Mouse (Mus musculus) liver, embryonic 16.5 days (tissue): ENCODE measurements around the gene Kmt5c. TPM values are rescaled to one million over a fixed set of nuclear protein-coding genes. Genes with fewer than 3 reads are reported as not detected.

Experiments
- ATAC-seq: fragments of 200-750 bp; cut with Nextera tagmentation; 2 replicates; pipeline ENCODE4 v1.8.0; 2017; ENCODE audit warnings: low read depth, mild to moderate bottlenecking, moderate number of reproducible peaks, moderate library complexity
- H3K27ac ChIP-seq: fragments of 300-500 bp; sonication (generic); 2 replicates; pipeline ENCODE4 v1.5.1; 2014; ENCODE audit warnings: mild to moderate bottlenecking, low read length
- H3K27me3 ChIP-seq: fragments of 300-500 bp; sonication (generic); 2 replicates; pipeline ENCODE4 v1.6.1; 2014; ENCODE audit warnings: low read depth, low read length, mixed read lengths; ENCODE audit not compliant: control insufficient read depth, insufficient read depth
- H3K36me3 ChIP-seq: fragments of 300-500 bp; sonication (generic); 2 replicates; pipeline ENCODE4 v1.6.1; 2014; ENCODE audit warnings: mild to moderate bottlenecking; ENCODE audit not compliant: control insufficient read depth, insufficient read depth
- H3K4me1 ChIP-seq: fragments of 300-500 bp; sonication (generic); 2 replicates; pipeline ENCODE4 v1.6.1; 2014; ENCODE audit warnings: low read depth, low read length, mixed read lengths; ENCODE audit not compliant: control insufficient read depth
- H3K4me2 ChIP-seq: fragments of 300-500 bp; sonication (generic); 2 replicates; pipeline ENCODE4 v1.6.1; 2014; ENCODE audit warnings: low read depth, low read length, mixed read lengths
- H3K4me3 ChIP-seq: fragments of 300-500 bp; sonication (generic); 2 replicates; pipeline ENCODE4 v1.5.1; 2014; ENCODE audit warnings: low read depth, mild to moderate bottlenecking, low read length
- H3K9ac ChIP-seq: fragments of 300-500 bp; sonication (generic); 2 replicates; pipeline ENCODE4 v1.6.1; 2014; ENCODE audit warnings: low read depth, low read length
- H3K9me3 ChIP-seq: fragments of 300-500 bp; sonication (generic); replicated peaks from 2 replicates; pipeline ENCODE4 v1.6.1; 2016; ENCODE audit warnings: low read length; ENCODE audit not compliant: control insufficient read depth
- WGBS: fragments of 180-500 bp; shearing (Covaris S2); extraction: QIAGEN DNeasy Blood & Tissue Kit; methylation state at CpG from one replicate; pipeline ENCODE4 v1.1.7; 2014; ENCODE audit not compliant: insufficient replicate concordance; 5-methylcytosine and 5-hydroxymethylcytosine counted together
- polyA plus RNA-seq: library from polyadenylated mRNA; unstranded; fragments of >200 nt; fragmentation: Nextera tagmentation; extraction: Ambion mirVana; gene quantifications from 2 replicates; pipeline ENCODE4 v1.2.1, GENCODE M21; 2015

Kmt5c gene
- polyA plus RNA-seq, 1 experiment from 2014 or later = 47.4 TPM

DNA sequence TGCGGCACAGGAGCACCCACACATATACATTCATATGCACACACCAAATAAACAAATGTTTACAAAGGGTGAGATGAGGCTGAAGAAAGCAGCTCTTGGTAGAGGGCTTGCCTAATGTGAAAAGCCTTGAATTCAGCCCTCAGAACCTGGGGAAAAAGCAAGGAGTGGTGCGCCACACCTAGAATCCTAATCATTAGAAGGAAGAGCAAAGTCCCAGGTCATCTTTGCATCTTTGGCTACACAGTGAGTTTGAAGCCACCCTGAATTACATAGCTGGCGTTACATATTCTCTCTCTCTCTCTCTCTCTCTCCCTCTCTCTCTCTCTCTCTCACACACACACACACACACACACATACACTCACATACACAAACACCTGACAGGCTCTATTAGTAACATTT lies 20.6 kb upstream of the Kmt5c start:
- no peak overlapping the region for H3K4me2 ChIP-seq
- H3K4me3 ChIP-seq = no peak overlapping the region
- H3K27me3 ChIP-seq = no peaks in the 10 kb centered on the region
- H3K4me1 ChIP-seq = peaks cover 3% of the 10 kb centered on the region; the same call in 1 of the 2 replicates
- no peak overlapping the region for H3K9ac ChIP-seq
- ATAC-seq = no peak
- no peaks in the 10 kb centered on the region for H3K36me3 ChIP-seq
- no peak overlapping the region for H3K27ac ChIP-seq
- H3K9me3 ChIP-seq = no peaks in the 10 kb centered on the region
- whole genome bisulfite sequencing = 75% methylated on average over 3 of the region's 3 CpGs

DNA sequence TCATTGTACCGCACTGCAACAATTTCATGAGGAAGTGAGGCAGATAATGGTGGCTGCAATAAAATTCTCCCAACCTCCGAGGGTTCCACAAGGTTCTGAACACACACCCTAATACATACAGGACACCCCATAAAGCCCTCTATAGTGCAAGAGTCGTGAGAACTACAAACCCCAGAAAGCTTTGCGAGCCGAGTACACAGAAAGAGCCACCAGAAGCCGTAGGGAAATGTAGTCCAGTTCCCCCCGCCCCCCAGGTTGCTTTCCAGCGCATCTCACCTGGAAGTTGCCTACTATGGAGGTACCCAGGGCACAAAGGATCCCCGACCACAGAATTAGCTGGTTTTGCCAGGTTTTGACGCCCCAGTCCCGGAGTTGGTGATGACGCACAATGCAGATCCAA lies 16.4 kb upstream of the Kmt5c start:
- Histone ChIP-seq H3K4me3 (peak overlapping the region; percentile 33), H3K27me3 (no peaks in the 10 kb centered on the region), H3K36me3 (no peaks in the 10 kb centered on the region), H3K4me1 (peaks cover 3% of the 10 kb centered on the region; the same call in 1 of the 2 replicates), H3K9me3 (no peaks in the 10 kb centered on the region), H3K9ac (no peak overlapping the region), H3K4me2 (peak overlapping the region; percentile 25), H3K27ac (no peak overlapping the region)
- 25% methylated on average over 12 of the region's 12 CpGs for WGBS
- ATAC-seq = no peak

DNA sequence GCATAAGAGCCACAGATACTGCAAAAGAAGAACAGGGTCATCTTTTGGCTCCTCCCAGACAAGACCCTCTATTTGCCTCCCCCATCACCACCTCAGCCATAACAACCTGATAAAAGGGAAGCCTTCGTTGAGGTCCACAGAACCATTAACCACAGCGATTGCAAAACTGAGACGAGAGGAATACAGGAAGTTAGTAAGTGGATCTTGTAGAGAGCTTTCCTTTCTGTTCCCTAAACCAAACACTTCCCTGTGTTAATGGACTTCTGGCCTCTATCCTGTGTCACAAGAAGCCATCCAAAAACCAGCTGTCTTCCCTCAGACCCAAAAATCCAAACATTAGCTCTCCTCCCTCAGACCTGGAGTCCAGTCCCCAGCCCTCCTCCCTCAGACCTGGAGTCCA lies 15.6 kb upstream of the Kmt5c start:
- H3K4me3 ChIP-seq = peak overlapping the region; percentile 33; the same call in 1 of the 2 replicates
- no peaks in the 10 kb centered on the region for H3K9me3 ChIP-seq
- no peaks in the 10 kb centered on the region for H3K36me3 ChIP-seq
- 0 out of 2 replicates have a peak, but pooled peaks have one; percentile 19 for ATAC-seq
- H3K4me2 ChIP-seq = peak overlapping the region; percentile 25; the same call in 1 of the 2 replicates
- H3K27me3 ChIP-seq = no peaks in the 10 kb centered on the region
- WGBS = 6% methylated on average over 3 of the region's 3 CpGs
- peaks cover 3% of the 10 kb centered on the region; the same call in 1 of the 2 replicates for H3K4me1 ChIP-seq
- no peak overlapping the region for H3K9ac ChIP-seq
- peak overlapping the region; percentile 51; the same call in 1 of the 2 replicates for H3K27ac ChIP-seq

DNA sequence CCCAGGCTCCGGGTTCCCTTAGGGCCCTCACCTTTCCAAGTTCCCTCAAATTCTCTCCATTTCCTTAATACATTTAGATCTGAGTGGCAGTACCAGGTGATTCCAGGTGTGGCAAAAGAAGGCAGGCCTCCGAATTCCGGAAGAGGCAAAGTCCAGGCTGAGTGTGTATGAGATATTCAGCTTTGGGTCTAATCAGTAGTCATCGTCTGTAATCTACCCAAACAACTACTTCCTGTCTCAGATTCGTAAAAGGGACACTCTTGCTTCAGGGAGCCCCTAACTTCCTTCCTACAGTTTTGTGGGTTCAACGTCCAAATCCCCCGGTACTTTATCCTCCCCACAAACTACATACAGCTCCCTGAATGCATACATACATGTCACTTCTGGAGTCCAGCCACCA lies 14.7 kb upstream of the Kmt5c start, which contains the start of gene Tmem150b:
TSS of gene Tmem150b (minus strand) at position 81 of the 400 bp plus-strand sequence.
- no peak within 1 kb of the TSS for H3K9ac ChIP-seq
- peaks cover 3% of the 10 kb centered on the region; the same call in 1 of the 2 replicates for H3K4me1 ChIP-seq
- H3K27me3 ChIP-seq = no peaks in the 10 kb centered on the region
- WGBS = 10% methylated on average over 7 of the region's 7 CpGs
- H3K9me3 ChIP-seq = no peaks in the 10 kb centered on the region
- H3K27ac ChIP-seq = peak within 1 kb of the TSS; percentile 51; the same call in 1 of the 2 replicates
- peak within 1 kb of the TSS; percentile 33; the same call in 1 of the 2 replicates for H3K4me3 ChIP-seq
- no peaks in the 10 kb centered on the region for H3K36me3 ChIP-seq
- ATAC-seq = no peak
- H3K4me2 ChIP-seq = peak within 1 kb of the TSS; percentile 25; the same call in 1 of the 2 replicates

- Histone ChIP-seq H3K4me1 (peaks cover 14% of the 10 kb centered on the region), H3K27me3 (no peaks in the 10 kb centered on the region), H3K9me3 (no peaks in the 10 kb centered on the region), H3K27ac (no peak overlapping the region), H3K4me2 (no peak overlapping the region), H3K9ac (no peak overlapping the region), H3K4me3 (no peak overlapping the region), H3K36me3 (no peaks in the 10 kb centered on the region)
- no peak for ATAC-seq
- WGBS = 55% methylated on average over 5 of the region's 5 CpGs
Measured at GRCm38 (mm10) chr7:4731090-4731489, 8.8 kb upstream of the Kmt5c start.

- Histone ChIP-seq H3K9me3 (no peaks in the 10 kb centered on the region), H3K4me3 (no peak overlapping the region), H3K27me3 (no peaks in the 10 kb centered on the region), H3K9ac (peak overlapping the region; percentile 4; the same call in 1 of the 2 replicates), H3K4me2 (peak overlapping the region; percentile 4; the same call in 1 of the 2 replicates), H3K36me3 (no peaks in the 10 kb centered on the region), H3K27ac (no peak overlapping the region), H3K4me1 (peaks cover 14% of the 10 kb centered on the region)
- ATAC-seq = peak; percentile 78
- WGBS = 23% methylated on average over 6 of the region's 6 CpGs
Measured at GRCm38 (mm10) chr7:4732968-4733392, 6.9 kb upstream of the Kmt5c start.

DNA sequence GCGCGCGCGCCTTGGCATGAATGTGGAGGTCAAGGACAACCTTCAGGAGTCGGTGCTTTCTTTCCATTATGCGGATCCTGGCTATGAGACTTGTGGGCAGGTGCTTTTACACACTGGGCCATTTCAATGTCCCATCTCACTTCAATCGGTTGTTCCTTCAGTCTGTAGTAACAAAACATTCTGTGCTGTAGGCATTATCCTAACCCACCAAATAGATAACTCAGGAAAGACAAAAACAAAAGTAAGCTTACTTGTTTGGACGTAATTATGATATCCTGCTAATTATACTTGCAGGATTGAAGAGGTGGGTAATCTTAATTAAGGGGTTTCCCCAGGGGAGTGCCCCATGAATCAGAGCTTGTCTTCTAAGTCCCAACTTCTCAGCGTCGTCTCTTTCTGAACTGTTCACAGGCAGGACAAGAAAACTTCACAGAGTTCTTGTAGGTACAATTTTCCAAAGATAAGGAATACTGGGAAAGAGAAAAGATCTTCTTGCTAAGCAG lies 823 bp upstream of the Kmt5c start:
- 52% methylated on average over 10 of the region's 10 CpGs for WGBS
- Histone ChIP-seq H3K4me2 (peak overlapping the region; percentile 91), H3K9ac (peak overlapping the region; percentile 46), H3K27me3 (no peaks in the 10 kb centered on the region), H3K4me1 (peaks cover 38% of the 10 kb centered on the region), H3K4me3 (peak overlapping the region; percentile 83), H3K9me3 (no peaks in the 10 kb centered on the region), H3K36me3 (no peaks in the 10 kb centered on the region), H3K27ac (peak overlapping the region; percentile 14; the same call in 1 of the 2 replicates)
- no peak for ATAC-seq

GRCm38 (mm10) chr7:4740309-4740727 lies 403 bp downstream of the Kmt5c start:
- under 1% methylated on average over 14 of the region's 14 CpGs for WGBS
- no peaks in the 10 kb centered on the region for H3K9me3 ChIP-seq
- peak overlapping the region; percentile 91 for H3K4me2 ChIP-seq
- H3K4me1 ChIP-seq = peaks cover 51% of the 10 kb centered on the region
- H3K9ac ChIP-seq = peak overlapping the region; percentile 90
- ATAC-seq = peak; percentile 0; the same call in 1 of the 2 replicates
- H3K36me3 ChIP-seq = 0 out of 2 replicates have a peak, but pooled peaks cover 2% of the 10 kb centered on the region
- peak overlapping the region; percentile 93 for H3K27ac ChIP-seq
- no peaks in the 10 kb centered on the region for H3K27me3 ChIP-seq
- H3K4me3 ChIP-seq = peak overlapping the region; percentile 83

GRCm38 (mm10) chr7:4741151-4741550 lies 1.2 kb downstream of the Kmt5c start:
- no peaks in the 10 kb centered on the region for H3K27me3 ChIP-seq
- peak overlapping the region; percentile 91 for H3K4me2 ChIP-seq
- ATAC-seq = peak; percentile 35
- peaks cover 7% of the 10 kb centered on the region; the same call in 1 of the 2 replicates for H3K36me3 ChIP-seq
- WGBS = 2% methylated on average over 4 of the region's 4 CpGs
- H3K9ac ChIP-seq = peak overlapping the region; percentile 90
- H3K4me3 ChIP-seq = peak overlapping the region; percentile 83
- no peaks in the 10 kb centered on the region for H3K9me3 ChIP-seq
- H3K4me1 ChIP-seq = peaks cover 59% of the 10 kb centered on the region
- H3K27ac ChIP-seq = peak overlapping the region; percentile 93
